Mouse (Mus musculus) hindbrain, embryonic 14.5 days (tissue): ENCODE results near the gene Cacna1c. TPM values are rescaled to one million over a fixed set of nuclear protein-coding genes. Genes with fewer than 3 reads are reported as not detected.

Source experiments
- ATAC-seq: fragments of 200-750 bp; cut with Nextera tagmentation; 2 replicates; pipeline ENCODE4 v1.8.0; 2017; ENCODE audit warnings: moderate number of reproducible peaks, mild to moderate bottlenecking, moderate TSS enrichment, moderate library complexity; ENCODE audit not compliant: low FRiP score
- DNase-seq: peaks from one replicate; pipeline ENCODE4 v3.0.0-alpha.2; 2015; ENCODE audit warnings: low spot score
- H3K27ac ChIP-seq: fragments of 300-500 bp; sonication (generic); 2 replicates; pipeline ENCODE4 v1.5.1; 2014; ENCODE audit warnings: mild to moderate bottlenecking, moderate library complexity
- H3K27me3 ChIP-seq: fragments of 300-500 bp; sonication (generic); 2 replicates; pipeline ENCODE4 v1.6.1; 2014; ENCODE audit warnings: mild to moderate bottlenecking, low read length, mixed read lengths; ENCODE audit not compliant: control insufficient read depth, insufficient read depth
- H3K36me3 ChIP-seq: fragments of 300-500 bp; sonication (generic); replicated peaks from 2 replicates; pipeline ENCODE4 v1.6.1; 2014; ENCODE audit not compliant: control insufficient read depth, insufficient read depth
- H3K4me1 ChIP-seq: fragments of 300-500 bp; sonication (generic); replicated peaks from 2 replicates; pipeline ENCODE4 v1.6.1; 2014; ENCODE audit warnings: antibody characterized with exemption, low read length, mixed read lengths; ENCODE audit not compliant: control insufficient read depth, insufficient read depth
- H3K4me2 ChIP-seq: fragments of 300-500 bp; sonication (generic); replicated peaks from 2 replicates; pipeline ENCODE4 v1.6.1; 2014; ENCODE audit warnings: mild to moderate bottlenecking, moderate library complexity
- H3K4me3 ChIP-seq: fragments of 300-500 bp; sonication (generic); replicated peaks from 2 replicates; pipeline ENCODE4 v1.5.1; 2014; ENCODE audit warnings: mild to moderate bottlenecking, low read length
- H3K9ac ChIP-seq: fragments of 300-500 bp; sonication (generic); 2 replicates; pipeline ENCODE4 v1.6.1; 2014
- H3K9me3 ChIP-seq: fragments of 300-500 bp; sonication (generic); 2 replicates; pipeline ENCODE4 v1.6.1; 2016; ENCODE audit warnings: low read length; ENCODE audit not compliant: control insufficient read depth
- WGBS: fragments of 180-500 bp; shearing (Covaris S2); extraction: QIAGEN DNeasy Blood & Tissue Kit; methylation state at CpG from one replicate; pipeline ENCODE4 v1.1.7; 2014; 5-methylcytosine and 5-hydroxymethylcytosine counted together
- polyA plus RNA-seq: library from polyadenylated mRNA; unstranded; fragments of >200 nt; fragmentation: Nextera tagmentation; extraction: Ambion mirVana; gene quantifications from 2 replicates; pipeline ENCODE4 v1.2.1, GENCODE M21; 2014

Cacna1c gene
- polyA plus RNA-seq, 1 experiment from 2014 or later = 10.1 TPM

GRCm38 (mm10) chr6:118944093-118944492 lies 252.1 kb downstream of the Cacna1c start:
- DNase-seq (no peak), ATAC-seq (no peak)
- 95% methylated on average over 4 of the region's 4 CpGs for WGBS
- Histone ChIP-seq H3K27me3 (no peaks in the 10 kb centered on the region), H3K4me1 (peaks cover 2% of the 10 kb centered on the region; the same call in 1 of the 2 replicates), H3K4me2 (no peak overlapping the region), H3K36me3 (no peaks in the 10 kb centered on the region), H3K27ac (no peak overlapping the region), H3K9ac (no peak overlapping the region), H3K4me3 (no peak overlapping the region), H3K9me3 (no peaks in the 10 kb centered on the region)

- no peaks in the 10 kb centered on the region for H3K9me3 ChIP-seq
- no peaks in the 10 kb centered on the region for H3K36me3 ChIP-seq
- H3K27ac ChIP-seq = no peak overlapping the region
- H3K4me2 ChIP-seq = no peak overlapping the region
- ATAC-seq = no peak
- H3K4me1 ChIP-seq = peaks cover 16% of the 10 kb centered on the region
- H3K4me3 ChIP-seq = no peak overlapping the region
- no peak for DNase-seq
- H3K9ac ChIP-seq = no peak overlapping the region
- no peaks in the 10 kb centered on the region for H3K27me3 ChIP-seq
- 79% methylated on average over 4 of the region's 4 CpGs for WGBS
Observed at GRCm38 (mm10) chr6:118941816-118942215, 254.4 kb downstream of the Cacna1c start.

- Histone ChIP-seq H3K4me2 (no peak overlapping the region), H3K9me3 (no peaks in the 10 kb centered on the region), H3K4me1 (peaks cover 16% of the 10 kb centered on the region), H3K9ac (no peak overlapping the region), H3K27me3 (no peaks in the 10 kb centered on the region), H3K36me3 (no peaks in the 10 kb centered on the region), H3K4me3 (no peak overlapping the region), H3K27ac (no peak overlapping the region)
- ATAC-seq = no peak
- 86% methylated on average over 3 of the region's 3 CpGs for WGBS
- DNase-seq = no peak
Observed at GRCm38 (mm10) chr6:118941036-118941435, 255.2 kb downstream of the Cacna1c start.

GRCm38 (mm10) chr6:118939626-118940025 lies 256.6 kb downstream of the Cacna1c start:
- H3K9me3 ChIP-seq = no peaks in the 10 kb centered on the region
- no peak overlapping the region for H3K27ac ChIP-seq
- ATAC-seq (no peak), DNase-seq (no peak)
- no peaks in the 10 kb centered on the region for H3K36me3 ChIP-seq
- no peak overlapping the region for H3K9ac ChIP-seq
- 89% methylated on average over 8 of the region's 8 CpGs for WGBS
- H3K4me1 ChIP-seq = peaks cover 16% of the 10 kb centered on the region
- H3K27me3 ChIP-seq = no peaks in the 10 kb centered on the region
- H3K4me2 ChIP-seq = no peak overlapping the region
- no peak overlapping the region for H3K4me3 ChIP-seq

GRCm38 (mm10) chr6:118938386-118939096 lies 257.7 kb downstream of the Cacna1c start:
- Histone ChIP-seq H3K4me1 (peaks cover 16% of the 10 kb centered on the region), H3K36me3 (no peaks in the 10 kb centered on the region), H3K9me3 (no peaks in the 10 kb centered on the region), H3K9ac (no peak overlapping the region; the same call in 1 of the 2 replicates), H3K27me3 (no peaks in the 10 kb centered on the region), H3K4me3 (no peak overlapping the region), H3K27ac (no peak overlapping the region), H3K4me2 (no peak overlapping the region)
- DNase-seq = no peak
- WGBS = 66% methylated on average over 13 of the region's 13 CpGs
- ATAC-seq = no peak

- no peak for ATAC-seq
Observed at GRCm38 (mm10) chr6:118937536-118937935, 258.7 kb downstream of the Cacna1c start.

GRCm38 (mm10) chr6:118935520-118936415 lies 260.4 kb downstream of the Cacna1c start:
- ATAC-seq = no peak
- 85% methylated on average over 9 of the region's 9 CpGs for WGBS

More at GRCm38 (mm10) chr6:118937536-118937935, 258.7 kb downstream of the Cacna1c start:
- 74% methylated on average over 5 of the region's 5 CpGs for WGBS
- H3K4me1 ChIP-seq = peaks cover 16% of the 10 kb centered on the region
- H3K36me3 ChIP-seq = no peaks in the 10 kb centered on the region
- H3K4me3 ChIP-seq = no peak overlapping the region
- no peaks in the 10 kb centered on the region for H3K9me3 ChIP-seq
- no peak overlapping the region for H3K9ac ChIP-seq
- no peak overlapping the region for H3K4me2 ChIP-seq
- no peak for DNase-seq
- H3K27me3 ChIP-seq = no peaks in the 10 kb centered on the region
- no peak overlapping the region for H3K27ac ChIP-seq

GRCm38 (mm10) chr6:118934243-118934902 lies 261.8 kb downstream of the Cacna1c start:
- H3K27me3 ChIP-seq = no peaks in the 10 kb centered on the region
- no peaks in the 10 kb centered on the region for H3K36me3 ChIP-seq
- H3K4me1 ChIP-seq = peaks cover 16% of the 10 kb centered on the region
- H3K27ac ChIP-seq = no peak overlapping the region
- H3K9ac ChIP-seq = no peak overlapping the region
- DNase-seq (no peak), ATAC-seq (no peak)
- H3K4me2 ChIP-seq = no peak overlapping the region
- H3K9me3 ChIP-seq = no peaks in the 10 kb centered on the region
- 72% methylated on average over 9 of the region's 9 CpGs for WGBS
- no peak overlapping the region for H3K4me3 ChIP-seq

More at GRCm38 (mm10) chr6:118935520-118936415, 260.4 kb downstream of the Cacna1c start:
- no peak overlapping the region for H3K27ac ChIP-seq
- H3K27me3 ChIP-seq = no peaks in the 10 kb centered on the region
- DNase-seq = no peak
- H3K9ac ChIP-seq = no peak overlapping the region
- H3K4me2 ChIP-seq = no peak overlapping the region
- H3K4me3 ChIP-seq = no peak overlapping the region
- no peaks in the 10 kb centered on the region for H3K9me3 ChIP-seq
- peaks cover 16% of the 10 kb centered on the region for H3K4me1 ChIP-seq
- no peaks in the 10 kb centered on the region for H3K36me3 ChIP-seq
